Mouse (Mus musculus) heart, embryonic 15.5 days (tissue): ENCODE results near the gene Unc45a. TPM values are rescaled to one million over a fixed set of nuclear protein-coding genes. Genes with fewer than 3 reads are reported as not detected.

Experiments
- ATAC-seq: fragments of 200-750 bp; cut with Nextera tagmentation; replicated peaks from 2 replicates; pipeline ENCODE4 v1.8.0; 2017; ENCODE audit warnings: low read depth, moderate TSS enrichment; ENCODE audit not compliant: insufficient number of reproducible peaks, insufficient read depth, low FRiP score
- H3K27ac ChIP-seq: fragments of 300-500 bp; sonication (generic); 2 replicates; pipeline ENCODE4 v1.5.1; 2015; ENCODE audit warnings: mild to moderate bottlenecking, inconsistent platforms
- H3K27me3 ChIP-seq: fragments of 300-500 bp; sonication (generic); 2 replicates; pipeline ENCODE4 v1.6.1; 2015; ENCODE audit warnings: inconsistent platforms
- H3K36me3 ChIP-seq: fragments of 300-500 bp; sonication (generic); 2 replicates; pipeline ENCODE4 v1.6.1; 2015; ENCODE audit warnings: mild to moderate bottlenecking, inconsistent platforms
- H3K4me1 ChIP-seq: fragments of 300-500 bp; sonication (generic); replicated peaks from 2 replicates; pipeline ENCODE4 v1.6.1; 2015; ENCODE audit warnings: inconsistent platforms
- H3K4me2 ChIP-seq: fragments of 300-500 bp; sonication (generic); 2 replicates; pipeline ENCODE4 v1.6.1; 2015; ENCODE audit warnings: inconsistent platforms, mild to moderate bottlenecking, moderate library complexity
- H3K4me3 ChIP-seq: fragments of 300-500 bp; sonication (generic); 2 replicates; pipeline ENCODE4 v1.5.1; 2015; ENCODE audit warnings: mild to moderate bottlenecking, inconsistent platforms
- H3K9ac ChIP-seq: fragments of 300-500 bp; sonication (generic); 2 replicates; pipeline ENCODE4 v1.6.1; 2015; ENCODE audit warnings: mild to moderate bottlenecking, inconsistent platforms
- H3K9me3 ChIP-seq: fragments of 300-500 bp; sonication (generic); replicated peaks from 2 replicates; pipeline ENCODE4 v1.6.1; 2016; ENCODE audit warnings: inconsistent platforms
- WGBS: fragments of 180-500 bp; shearing (Covaris S2); methylation state at CpG from one replicate; pipeline ENCODE4 v1.1.7; 2015; ENCODE audit warnings: mixed read lengths; 5-methylcytosine and 5-hydroxymethylcytosine counted together
- polyA plus RNA-seq: library from polyadenylated mRNA; unstranded; fragments of >200 nt; fragmentation: Nextera tagmentation; extraction: Ambion mirVana; gene quantifications from 2 replicates; pipeline ENCODE4 v1.2.1, GENCODE M21; 2015

Unc45a gene
- polyA plus RNA-seq, 1 experiment from 2014 or later: 16.6 TPM

DNA sequence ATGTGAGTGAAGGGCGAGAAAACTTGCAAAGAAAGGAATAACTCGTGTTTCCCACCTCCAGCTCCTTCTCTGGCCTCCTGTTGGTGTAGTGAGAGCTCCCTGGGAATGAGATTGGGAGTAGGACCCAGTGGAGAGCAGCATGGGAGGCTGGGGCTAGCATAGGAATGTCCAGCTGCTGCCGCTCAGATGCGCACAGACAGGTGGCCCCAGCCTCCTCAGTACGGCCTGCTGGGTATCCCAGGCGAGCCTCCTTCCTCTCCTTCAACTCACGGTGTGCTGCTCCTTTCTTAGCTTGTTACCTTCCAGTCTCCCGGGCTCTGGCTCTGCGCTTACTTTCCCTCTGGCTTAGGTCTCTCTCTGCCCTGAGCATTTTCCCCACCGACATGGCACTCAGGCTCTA lies 60.8 kb downstream of the Unc45a start:
- 84% methylated on average over 10 of the region's 10 CpGs for WGBS
- no peaks in the 10 kb centered on the region for H3K27me3 ChIP-seq
- no peak overlapping the region for H3K4me2 ChIP-seq
- no peak overlapping the region for H3K9ac ChIP-seq
- H3K4me1 ChIP-seq: no peaks in the 10 kb centered on the region
- no peak overlapping the region for H3K27ac ChIP-seq
- no peak for ATAC-seq
- H3K36me3 ChIP-seq: peaks cover 64% of the 10 kb centered on the region
- H3K4me3 ChIP-seq: no peak overlapping the region
- H3K9me3 ChIP-seq: peaks cover 3% of the 10 kb centered on the region

DNA sequence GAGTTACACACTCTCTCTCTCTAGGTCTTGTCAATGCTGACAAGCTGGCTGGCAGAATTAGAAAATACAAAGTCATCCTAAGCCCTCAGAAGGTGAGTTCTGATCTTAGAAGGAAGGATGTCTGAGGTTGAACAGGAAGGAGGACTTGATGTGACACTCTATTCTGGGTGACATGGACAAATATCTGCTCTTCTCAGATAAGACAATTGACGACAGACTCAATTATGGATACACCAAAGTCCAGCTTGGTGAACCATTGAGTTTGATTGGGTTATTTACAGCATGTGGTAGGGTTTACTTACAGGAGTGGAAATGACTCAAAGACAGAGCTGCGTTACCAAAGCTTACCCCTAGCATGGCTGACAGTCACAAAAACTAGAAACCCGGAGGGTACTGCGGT lies 64.4 kb downstream of the Unc45a start:
- 95% methylated on average over 4 of the region's 4 CpGs for WGBS
- peaks cover 67% of the 10 kb centered on the region for H3K36me3 ChIP-seq
- H3K9me3 ChIP-seq: peaks cover 9% of the 10 kb centered on the region
- no peak overlapping the region for H3K27ac ChIP-seq
- no peaks in the 10 kb centered on the region for H3K4me1 ChIP-seq
- H3K4me2 ChIP-seq: no peak overlapping the region
- no peak for ATAC-seq
- no peaks in the 10 kb centered on the region for H3K27me3 ChIP-seq
- H3K9ac ChIP-seq: no peak overlapping the region
- no peak overlapping the region for H3K4me3 ChIP-seq

Other genes with a start within 250 kb of the Unc45a start
- 2,234 and 2,284 TPM in 2 replicates for gene Idh2, start 225.6 kb downstream of the Unc45a start, polyA plus RNA-seq
- gene Sema4b, start 154.2 kb downstream of the Unc45a start, polyA plus RNA-seq: 12.4 and 14.0 TPM in 2 replicates
- gene Cib1, start 108.2 kb downstream of the Unc45a start, polyA plus RNA-seq: 48.7 and 65.4 TPM in 2 replicates
- gene Gdpgp1, start 108.1 kb downstream of the Unc45a start, polyA plus RNA-seq: 2.7 and 3.8 TPM in 2 replicates
- 0.63 and 1.2 TPM in 2 replicates for gene Ttll13, start 94.6 kb downstream of the Unc45a start, polyA plus RNA-seq
- 36.3 and 39.5 TPM in 2 replicates for gene Ngrn, start 79.8 kb downstream of the Unc45a start, polyA plus RNA-seq
- 8.1 and 12.1 TPM in 2 replicates for gene Vps33b, start 71.4 kb downstream of the Unc45a start, polyA plus RNA-seq
- 125 and 145 TPM in 2 replicates for gene Prc1, start 46.6 kb downstream of the Unc45a start, polyA plus RNA-seq
- 7.9 and 9.0 TPM in 2 replicates for gene Rccd1, start 16.6 kb downstream of the Unc45a start, polyA plus RNA-seq
- gene Hddc3, start 2.1 kb upstream of the Unc45a start, polyA plus RNA-seq: 16.1 and 17.4 TPM in 2 replicates
- gene Man2a2, start 30.4 kb upstream of the Unc45a start, polyA plus RNA-seq: 15.1 and 21.1 TPM in 2 replicates
- gene Fes, start 46.9 kb upstream of the Unc45a start, polyA plus RNA-seq: 10.9 and 14.4 TPM in 2 replicates
- 16.0 and 18.2 TPM in 2 replicates for gene Furin, start 64.4 kb upstream of the Unc45a start, polyA plus RNA-seq
- gene Blm, start 194.1 kb upstream of the Unc45a start, polyA plus RNA-seq: 13.0 and 15.3 TPM in 2 replicates